Mouse (Mus musculus) embryonic facial prominence, embryonic 12.5 days (tissue): ENCODE data around the gene Id1. TPM values are rescaled to one million over a fixed set of nuclear protein-coding genes. Genes with fewer than 3 reads are reported as not detected.
A peak's percentile ranks its signal among the peaks of the same experiment; 100 is the strongest.

ENCODE experiments used
- ATAC-seq: fragments of 200-750 bp; cut with Nextera tagmentation; 2 replicates; pipeline ENCODE4 v1.8.0; 2017; ENCODE audit not compliant: insufficient number of reproducible peaks, insufficient read depth, low FRiP score, low TSS enrichment
- H3K27ac ChIP-seq: fragments of 300-500 bp; sonication (generic); 2 replicates; pipeline ENCODE4 v1.5.1; 2016; ENCODE audit warnings: mild to moderate bottlenecking
- H3K27me3 ChIP-seq: fragments of 300-500 bp; sonication (generic); 2 replicates; pipeline ENCODE4 v1.6.1; 2016; ENCODE audit warnings: mild to moderate bottlenecking, moderate library complexity
- H3K36me3 ChIP-seq: fragments of 300-500 bp; sonication (generic); 2 replicates; pipeline ENCODE4 v1.6.1; 2016; ENCODE audit warnings: mild to moderate bottlenecking
- H3K4me1 ChIP-seq: fragments of 300-500 bp; sonication (generic); 2 replicates; pipeline ENCODE4 v1.6.1; 2016
- H3K4me2 ChIP-seq: fragments of 300-500 bp; sonication (generic); replicated peaks from 2 replicates; pipeline ENCODE4 v1.6.1; 2016; ENCODE audit warnings: mild to moderate bottlenecking, moderate library complexity
- H3K4me3 ChIP-seq: fragments of 300-500 bp; sonication (generic); 2 replicates; pipeline ENCODE4 v1.5.1; 2016; ENCODE audit warnings: mild to moderate bottlenecking
- H3K9ac ChIP-seq: fragments of 300-500 bp; sonication (generic); 2 replicates; pipeline ENCODE4 v1.6.1; 2016; ENCODE audit warnings: mild to moderate bottlenecking, moderate library complexity
- H3K9me3 ChIP-seq: fragments of 300-500 bp; sonication (generic); 2 replicates; pipeline ENCODE4 v1.6.1; 2016; ENCODE audit warnings: mild to moderate bottlenecking, moderate library complexity
- WGBS: fragments of 180-500 bp; shearing (Covaris S2); methylation state at CpG from one replicate; pipeline ENCODE4 v1.1.7; 2016; 5-methylcytosine and 5-hydroxymethylcytosine counted together
- polyA plus RNA-seq: library from polyadenylated mRNA; unstranded; fragments of >200 nt; fragmentation: Nextera tagmentation; extraction: Ambion mirVana; gene quantifications from 2 replicates; pipeline ENCODE4 v1.2.1, GENCODE M21; 2016

The Id1 gene
- 168 and 170 TPM in 2 replicates for polyA plus RNA-seq

DNA sequence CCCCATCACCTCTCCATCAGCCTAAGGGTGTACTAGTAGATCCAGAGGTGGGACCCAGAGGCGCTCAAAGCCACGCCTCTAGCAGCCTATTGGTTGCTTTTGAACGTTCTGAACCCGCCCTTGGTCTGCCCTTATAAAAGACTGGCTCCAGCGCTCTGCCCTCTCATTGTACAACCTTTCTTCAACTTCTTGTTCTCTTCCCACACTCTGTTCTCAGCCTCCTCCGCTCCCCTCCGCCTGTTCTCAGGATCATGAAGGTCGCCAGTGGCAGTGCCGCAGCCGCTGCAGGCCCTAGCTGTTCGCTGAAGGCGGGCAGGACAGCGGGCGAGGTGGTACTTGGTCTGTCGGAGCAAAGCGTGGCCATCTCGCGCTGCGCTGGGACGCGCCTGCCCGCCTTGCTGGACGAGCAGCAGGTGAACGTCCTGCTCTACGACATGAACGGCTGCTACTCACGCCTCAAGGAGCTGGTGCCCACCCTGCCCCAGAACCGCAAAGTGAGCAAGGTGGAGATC, at the start of gene Id1:
Id1 (plus strand) TSS at position 162 of the 512 bp plus-strand sequence.
- H3K4me3 ChIP-seq: peak within 1 kb of the TSS; percentile 68
- H3K9me3 ChIP-seq: no peaks in the 10 kb centered on the region
- H3K27ac ChIP-seq: peak within 1 kb of the TSS; percentile 94
- H3K9ac ChIP-seq: peak within 1 kb of the TSS; percentile 80
- no peaks in the 10 kb centered on the region for H3K27me3 ChIP-seq
- H3K4me2 ChIP-seq: peak within 1 kb of the TSS; percentile 90
- no peaks in the 10 kb centered on the region for H3K36me3 ChIP-seq
- WGBS: under 1% methylated on average over 28 of the region's 28 CpGs
- H3K4me1 ChIP-seq: peaks cover 34% of the 10 kb centered on the region
- peak; percentile 67 for ATAC-seq

DNA sequence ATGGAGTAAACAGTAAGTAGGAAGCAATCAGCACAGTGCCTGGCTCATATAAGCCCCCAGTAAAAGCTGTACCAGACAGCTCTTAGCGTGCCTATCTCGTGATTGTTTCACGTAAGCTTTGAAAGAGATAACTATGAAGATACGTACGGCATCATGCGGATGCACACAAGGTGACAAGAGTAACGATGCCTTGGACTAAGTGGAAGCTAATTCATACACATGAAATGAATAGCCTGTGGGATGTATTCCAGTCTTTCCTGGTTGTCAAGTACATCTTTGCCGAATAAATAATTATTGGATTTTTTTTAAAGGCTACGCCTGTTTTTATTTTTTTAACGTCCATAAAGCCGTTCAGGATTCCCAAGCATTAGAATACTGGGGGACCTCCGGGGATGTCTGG, 49.7 kb upstream of the Id1 start:
- WGBS: 67% methylated on average over 12 of the region's 12 CpGs
- Histone ChIP-seq H3K4me2 (peak overlapping the region; percentile 24), H3K36me3 (peaks cover 95% of the 10 kb centered on the region), H3K9me3 (peaks cover 11% of the 10 kb centered on the region; the same call in 1 of the 2 replicates), H3K27me3 (no peaks in the 10 kb centered on the region), H3K4me1 (no peaks in the 10 kb centered on the region; the same call in 1 of the 2 replicates), H3K9ac (no peak overlapping the region), H3K27ac (no peak overlapping the region), H3K4me3 (no peak overlapping the region)
- no peak for ATAC-seq

DNA sequence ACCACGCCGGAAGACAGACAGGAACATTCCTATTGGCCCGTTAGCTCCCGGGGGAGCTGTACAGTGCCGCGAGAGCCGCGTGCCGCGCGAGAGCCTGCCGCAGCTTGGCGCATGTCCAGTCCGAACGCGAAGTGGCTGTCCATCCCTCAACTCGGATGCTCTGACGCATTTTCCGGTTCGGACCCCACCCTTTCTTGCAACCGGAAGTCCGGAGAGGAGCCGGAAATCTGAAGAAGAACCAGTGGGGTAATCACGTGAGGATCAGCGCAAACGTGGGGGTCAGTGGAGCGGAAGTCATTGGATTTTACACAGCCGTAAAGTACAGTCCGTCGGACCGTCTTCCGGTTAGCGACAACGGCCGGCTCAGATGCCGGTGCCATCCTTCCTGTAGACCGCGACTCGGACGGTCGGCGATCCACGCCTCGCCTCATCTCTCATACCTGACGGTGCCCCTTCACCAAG, 49.2 kb upstream of the Id1 start, which contains the start of gene Mcts2:
Mcts2 (plus strand) TSS at position 230 of the 462 bp plus-strand sequence.
- H3K9ac ChIP-seq: peak within 1 kb of the TSS; percentile 45
- 52% methylated on average over 45 of the region's 45 CpGs for WGBS
- H3K4me2 ChIP-seq: peak within 1 kb of the TSS; percentile 63
- peaks cover 90% of the 10 kb centered on the region for H3K36me3 ChIP-seq
- peak within 1 kb of the TSS; percentile 42 for H3K4me3 ChIP-seq
- no peaks in the 10 kb centered on the region for H3K27me3 ChIP-seq
- peak; percentile 92 for ATAC-seq
- no peaks in the 10 kb centered on the region; the same call in 1 of the 2 replicates for H3K4me1 ChIP-seq
- H3K27ac ChIP-seq: no peak within 1 kb of the TSS
- peaks cover 11% of the 10 kb centered on the region; the same call in 1 of the 2 replicates for H3K9me3 ChIP-seq

DNA sequence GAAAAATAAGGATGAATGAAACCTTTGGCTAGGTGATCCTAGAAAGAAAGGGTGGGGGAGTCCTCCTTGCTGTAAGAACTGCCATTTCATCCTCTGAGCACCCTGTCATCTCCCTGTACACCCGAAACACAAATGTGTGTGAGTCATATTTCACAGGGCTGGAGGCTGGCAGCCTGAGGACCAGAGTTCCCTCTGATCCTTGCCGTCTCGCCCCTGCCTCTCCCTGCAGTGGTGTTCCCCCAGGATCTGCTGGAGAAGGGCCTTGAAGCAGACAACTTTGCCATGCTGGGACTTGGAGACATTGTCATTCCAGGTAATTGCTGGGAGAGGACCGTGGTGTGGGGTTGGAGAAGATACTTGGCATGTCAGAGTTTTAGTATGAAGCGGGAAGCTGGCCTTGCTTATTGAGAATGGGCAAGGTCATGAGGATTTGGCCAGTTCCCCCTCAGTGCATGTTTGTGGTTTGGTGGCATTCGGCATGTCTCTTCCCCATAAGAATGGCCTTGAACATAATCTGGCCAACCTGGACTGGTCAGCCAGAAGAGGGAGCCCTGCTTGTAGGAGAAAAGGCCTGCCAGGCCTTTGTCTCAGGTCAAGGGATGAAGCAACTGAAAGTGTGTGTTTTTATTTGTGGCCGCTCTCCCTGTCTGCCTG, 44.4 kb upstream of the Id1 start:
- no peak overlapping the region for H3K4me3 ChIP-seq
- no peaks in the 10 kb centered on the region for H3K27me3 ChIP-seq
- 0 out of 2 replicates have a peak, but pooled peaks cover 4% of the 10 kb centered on the region for H3K9me3 ChIP-seq
- peak overlapping the region; percentile 32; the same call in 1 of the 2 replicates for H3K27ac ChIP-seq
- no peaks in the 10 kb centered on the region; the same call in 1 of the 2 replicates for H3K4me1 ChIP-seq
- no peak overlapping the region for H3K4me2 ChIP-seq
- ATAC-seq: no peak
- peak overlapping the region; percentile 4 for H3K9ac ChIP-seq
- 67% methylated on average over 7 of the region's 7 CpGs for WGBS
- peaks cover 67% of the 10 kb centered on the region for H3K36me3 ChIP-seq

DNA sequence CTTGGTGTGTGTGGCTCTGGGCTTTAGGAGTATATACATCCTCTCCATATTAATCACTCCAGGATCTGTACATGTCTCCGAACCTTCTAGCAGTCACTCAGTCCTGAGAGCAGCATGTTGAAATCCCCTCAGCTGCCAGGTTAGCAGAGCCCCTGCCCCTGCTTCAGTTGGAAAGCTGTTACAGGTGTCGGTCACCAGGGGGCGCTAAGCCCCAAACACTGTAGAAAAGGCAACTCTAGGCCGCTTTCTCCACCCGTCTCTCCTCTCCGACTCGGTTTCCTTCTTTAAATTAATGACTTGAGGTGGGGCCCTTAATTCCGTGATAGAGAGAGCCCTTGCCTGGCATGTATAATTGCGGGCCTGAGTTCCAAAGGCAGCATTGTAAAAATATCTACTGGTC, 42.8 kb upstream of the Id1 start:
- no peak for ATAC-seq
- H3K4me2 ChIP-seq: peak overlapping the region; percentile 33

DNA sequence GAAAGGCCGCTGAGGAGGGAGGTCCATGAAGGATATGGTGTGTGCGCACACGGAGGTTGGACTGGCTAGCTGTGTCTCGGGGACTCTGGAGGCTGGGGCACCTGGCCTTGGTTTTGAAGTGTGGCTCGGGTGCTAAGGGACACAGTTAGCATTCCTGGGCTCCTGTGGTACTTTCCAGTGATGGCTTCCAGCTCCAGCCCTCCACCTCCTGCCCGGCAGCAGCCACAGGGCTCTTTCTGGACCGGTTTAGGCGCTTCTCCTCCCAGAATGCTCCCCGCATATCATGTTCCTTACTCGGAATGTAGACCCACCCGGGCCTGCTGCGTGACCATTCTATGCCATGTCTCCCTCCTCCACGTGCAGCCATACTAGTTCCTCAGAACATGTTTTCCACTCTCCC, 42.3 kb upstream of the Id1 start:
- H3K9me3 ChIP-seq: no peaks in the 10 kb centered on the region
- ATAC-seq: no peak
- H3K4me3 ChIP-seq: no peak overlapping the region
- H3K4me2 ChIP-seq: peak overlapping the region; percentile 33
- peak overlapping the region; percentile 20; the same call in 1 of the 2 replicates for H3K9ac ChIP-seq
- peak overlapping the region; percentile 18; the same call in 1 of the 2 replicates for H3K27ac ChIP-seq
- peaks cover 3% of the 10 kb centered on the region; the same call in 1 of the 2 replicates for H3K4me1 ChIP-seq
- WGBS: 79% methylated on average over 13 of the region's 13 CpGs
- peaks cover 59% of the 10 kb centered on the region for H3K36me3 ChIP-seq
- H3K27me3 ChIP-seq: no peaks in the 10 kb centered on the region

More for the DNA sequence above, 42.8 kb upstream of the Id1 start:
- Histone ChIP-seq H3K27ac (peak overlapping the region; percentile 18; the same call in 1 of the 2 replicates), H3K4me3 (no peak overlapping the region), H3K27me3 (no peaks in the 10 kb centered on the region), H3K9me3 (no peaks in the 10 kb centered on the region), H3K4me1 (peaks cover 3% of the 10 kb centered on the region), H3K36me3 (peaks cover 59% of the 10 kb centered on the region), H3K9ac (no peak overlapping the region)
- 16% methylated on average over 9 of the region's 9 CpGs for WGBS

DNA sequence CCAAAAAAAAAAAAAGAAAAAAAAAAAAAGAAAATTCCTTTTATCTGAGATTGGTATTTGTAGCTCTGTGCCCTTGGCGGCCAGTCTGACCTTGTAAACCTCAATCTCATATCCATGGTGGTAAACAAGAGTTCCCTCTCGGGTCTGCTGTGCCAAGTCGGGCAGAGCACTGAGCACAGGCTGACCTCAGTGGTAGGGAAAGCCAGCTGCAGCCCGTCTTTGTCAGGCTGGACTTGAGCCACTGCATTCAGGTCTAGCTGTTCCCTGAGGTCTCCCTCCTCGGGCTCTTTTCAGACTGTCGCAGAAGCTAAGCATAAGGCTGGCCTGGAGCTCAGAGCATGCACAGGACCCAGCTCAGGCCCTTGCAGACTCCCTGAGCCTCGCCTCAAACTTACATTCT, 41.3 kb upstream of the Id1 start:
- peaks cover 59% of the 10 kb centered on the region for H3K36me3 ChIP-seq
- whole genome bisulfite sequencing: 62% methylated on average over 7 of the region's 7 CpGs

DNA sequence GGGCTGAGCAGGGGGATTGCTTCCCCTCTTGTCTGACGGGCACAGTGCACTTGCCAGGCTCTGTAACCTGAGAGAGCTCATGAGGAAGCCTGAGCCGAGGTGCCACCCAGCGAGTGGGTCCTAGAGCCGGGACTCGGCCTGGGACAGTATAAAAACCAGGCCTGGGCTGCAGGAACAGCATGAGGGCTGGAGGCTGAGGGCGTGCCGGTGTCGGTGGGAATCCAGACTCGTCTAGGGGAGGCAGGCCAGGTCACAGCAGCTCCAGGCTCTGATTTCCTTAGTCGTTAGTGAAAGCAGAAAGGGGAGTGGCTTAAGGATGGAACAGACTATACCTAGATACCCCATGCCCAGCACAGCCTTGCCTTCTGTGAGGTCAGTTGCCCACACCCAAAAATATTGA, 40.0 kb upstream of the Id1 start:
- Histone ChIP-seq H3K4me3 (no peak overlapping the region), H3K9ac (peak overlapping the region; percentile 55; the same call in 1 of the 2 replicates), H3K4me2 (no peak overlapping the region), H3K4me1 (peaks cover 3% of the 10 kb centered on the region; the same call in 1 of the 2 replicates), H3K27me3 (no peaks in the 10 kb centered on the region), H3K27ac (peak overlapping the region; percentile 77; the same call in 1 of the 2 replicates), H3K9me3 (no peaks in the 10 kb centered on the region), H3K36me3 (peaks cover 60% of the 10 kb centered on the region)
- 56% methylated on average over 10 of the region's 10 CpGs for WGBS
- ATAC-seq: peak; percentile 22; the same call in 1 of the 2 replicates

More for the DNA sequence above, 41.3 kb upstream of the Id1 start:
- H3K9ac ChIP-seq: no peak overlapping the region
- H3K4me1 ChIP-seq: peaks cover 3% of the 10 kb centered on the region; the same call in 1 of the 2 replicates
- no peak overlapping the region for H3K4me3 ChIP-seq
- no peak overlapping the region for H3K27ac ChIP-seq
- H3K9me3 ChIP-seq: no peaks in the 10 kb centered on the region
- no peak overlapping the region for H3K4me2 ChIP-seq
- ATAC-seq: no peak
- H3K27me3 ChIP-seq: no peaks in the 10 kb centered on the region

DNA sequence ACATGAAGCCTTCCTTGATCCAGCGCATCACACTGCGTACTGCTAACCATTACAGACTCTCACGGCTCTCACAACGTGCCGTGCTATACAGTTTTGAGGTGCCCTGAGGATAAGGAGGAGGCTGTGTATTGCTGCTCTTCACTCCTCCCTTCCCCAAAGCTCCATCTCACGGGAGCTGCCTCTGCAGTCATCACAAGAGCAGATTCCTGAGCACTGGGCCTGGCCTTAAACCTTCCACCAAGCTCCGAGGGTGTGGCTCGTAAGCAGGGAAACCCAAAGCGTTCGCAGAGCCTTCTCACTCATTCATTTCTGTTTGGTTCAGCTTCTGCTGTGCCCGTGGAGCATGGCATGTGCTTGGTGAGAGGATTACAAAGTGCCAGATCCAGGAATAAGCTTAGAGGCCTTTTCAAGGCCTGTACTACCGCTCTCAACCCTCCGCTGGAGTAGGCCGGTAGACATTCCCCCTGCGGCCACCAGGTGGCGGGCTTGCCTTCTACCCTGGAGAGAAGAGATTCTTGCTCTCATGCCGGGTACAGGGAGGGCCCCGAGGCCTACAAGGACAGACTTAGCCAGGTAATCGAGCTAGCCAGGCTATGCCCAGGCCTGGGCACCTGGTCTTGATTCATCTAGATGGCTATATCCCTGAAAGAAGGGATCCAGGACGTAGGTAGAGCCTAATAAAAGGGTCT, 39.4 kb upstream of the Id1 start:
- Histone ChIP-seq H3K27ac (peak overlapping the region; percentile 77), H3K9me3 (no peaks in the 10 kb centered on the region), H3K9ac (peak overlapping the region; percentile 55), H3K4me2 (no peak overlapping the region), H3K27me3 (no peaks in the 10 kb centered on the region), H3K36me3 (peaks cover 66% of the 10 kb centered on the region), H3K4me1 (peaks cover 3% of the 10 kb centered on the region; the same call in 1 of the 2 replicates), H3K4me3 (no peak overlapping the region)
- 41% methylated on average over 20 of the region's 20 CpGs for WGBS
- no peak for ATAC-seq

DNA sequence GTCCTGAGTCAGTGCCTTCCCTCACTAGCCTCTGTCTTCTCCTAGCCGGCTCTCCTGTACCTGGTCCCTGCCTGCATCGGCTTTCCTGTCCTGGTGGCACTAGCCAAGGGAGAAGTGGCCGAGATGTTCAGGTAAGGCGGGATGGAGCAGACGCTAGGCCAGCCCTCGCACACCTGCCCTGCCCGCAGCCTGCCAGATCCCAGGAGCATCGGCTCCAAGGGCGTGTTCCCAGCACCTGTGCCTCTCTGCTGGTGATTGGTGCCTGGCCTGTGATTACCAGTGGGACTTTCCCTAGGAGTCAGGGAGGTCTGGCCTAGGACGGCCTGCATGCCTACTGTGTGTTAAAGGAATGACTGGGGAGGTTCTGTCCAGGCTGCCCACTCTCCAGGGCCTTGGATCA, 35.9 kb upstream of the Id1 start:
- H3K4me3 ChIP-seq: no peak overlapping the region
- no peaks in the 10 kb centered on the region for H3K27me3 ChIP-seq
- H3K9me3 ChIP-seq: no peaks in the 10 kb centered on the region
- H3K27ac ChIP-seq: no peak overlapping the region
- peaks cover 3% of the 10 kb centered on the region; the same call in 1 of the 2 replicates for H3K4me1 ChIP-seq
- no peak overlapping the region for H3K4me2 ChIP-seq
- no peak for ATAC-seq
- WGBS: 91% methylated on average over 10 of the region's 10 CpGs
- no peak overlapping the region for H3K9ac ChIP-seq
- H3K36me3 ChIP-seq: peaks cover 90% of the 10 kb centered on the region

DNA sequence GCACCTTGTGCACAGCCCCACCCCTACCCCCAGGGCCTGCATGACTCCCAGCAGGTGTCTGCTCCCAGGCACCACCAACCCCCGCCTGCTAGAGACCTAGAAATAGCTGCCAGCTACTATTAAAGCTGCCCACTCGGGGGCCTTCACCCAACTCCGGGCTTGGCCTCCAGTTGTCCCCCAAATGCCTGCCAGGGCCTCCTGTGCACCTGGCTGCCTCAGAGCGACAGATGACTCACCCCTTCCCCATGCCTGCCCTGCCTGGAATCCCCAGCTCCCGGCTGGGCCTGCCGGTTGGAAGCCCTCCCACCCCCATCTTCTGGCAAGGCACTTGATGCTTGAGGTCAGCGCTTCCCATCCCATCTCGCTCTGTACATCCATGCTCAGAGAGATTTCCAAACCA, 35.3 kb upstream of the Id1 start:
- no peaks in the 10 kb centered on the region for H3K27me3 ChIP-seq
- H3K4me2 ChIP-seq: no peak overlapping the region
- H3K9me3 ChIP-seq: no peaks in the 10 kb centered on the region
- no peak overlapping the region for H3K9ac ChIP-seq
- peaks cover 8% of the 10 kb centered on the region for H3K4me1 ChIP-seq
- H3K27ac ChIP-seq: no peak overlapping the region
- peaks cover 89% of the 10 kb centered on the region for H3K36me3 ChIP-seq
- ATAC-seq: no peak
- no peak overlapping the region for H3K4me3 ChIP-seq
- WGBS: 96% methylated on average over 8 of the region's 8 CpGs
